Mouse (Mus musculus) spleen, adult 2 months (tissue): ENCODE measurements around the gene Sema6d.

Source experiments
- CTCF ChIP-seq: fragments of 200-500 bp; IDR thresholded peaks from 2 replicates; pipeline ENCODE4 v1.5.1; 2011; ENCODE audit warnings: mild to moderate bottlenecking, inconsistent platforms; ENCODE audit not compliant: insufficient read depth, insufficient read length, insufficient replicate concordance; ENCODE audit errors: extremely low read depth
- POLR2A ChIP-seq: fragments of 200-500 bp; IDR thresholded peaks from 2 replicates; pipeline ENCODE4 v1.6.1; 2011; ENCODE audit warnings: low read depth, low read length, inconsistent platforms

DNA sequence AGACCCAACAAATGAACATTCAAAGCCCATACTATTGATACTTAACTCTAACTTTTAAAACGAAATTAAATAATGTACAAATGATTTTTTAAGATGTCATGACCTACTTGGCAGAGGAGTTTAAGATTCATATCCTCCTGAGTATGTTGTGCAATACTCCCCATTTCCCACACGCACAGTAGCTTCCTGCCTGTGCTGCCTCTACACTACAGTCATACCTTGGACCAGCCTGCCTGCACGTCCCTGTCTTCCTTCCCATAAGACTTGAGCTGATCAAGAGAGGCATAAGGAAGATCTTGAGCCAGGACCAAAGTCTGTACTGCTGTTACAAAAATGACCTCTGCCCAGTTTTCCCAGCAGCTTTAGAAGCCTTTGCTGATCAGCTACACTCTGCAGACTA, 509.2 kb downstream of the Sema6d start:
- TF ChIP-seq POLR2A (no peak), CTCF (no peak)
